Mouse (Mus musculus): ENCODE results near the gene Thyn1. TPM values are rescaled to one million over a fixed set of nuclear protein-coding genes. Genes with fewer than 3 reads are reported as not detected.

Thyn1 gene
- polyA plus RNA-seq, 1 experiment from 2014 or later: 155 TPM

DNA sequence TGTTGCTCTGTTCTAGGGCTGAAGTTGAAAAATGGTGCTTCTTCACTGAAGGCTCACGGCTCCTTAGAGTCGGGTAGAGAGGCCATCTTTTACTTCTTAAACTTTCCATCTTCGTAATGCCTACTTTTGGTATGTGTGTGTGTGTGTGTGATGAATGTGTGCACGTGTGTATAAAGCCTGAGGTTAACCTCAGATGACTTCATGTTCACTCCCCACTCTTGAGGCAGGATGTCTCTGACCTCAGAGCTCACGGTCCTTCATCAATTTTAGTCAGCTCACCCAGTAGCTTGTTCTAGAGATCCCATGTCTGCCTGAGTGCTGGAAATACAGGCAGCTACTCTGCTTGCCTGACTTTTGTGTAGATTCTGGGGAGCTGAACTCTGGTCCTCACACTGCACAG is 44.4 kb downstream of the Thyn1 start:
- H3K4me3 ChIP-seq: no peak overlapping the region
- no peak overlapping the region for H3K4me2 ChIP-seq (replicated peaks)
- no peak overlapping the region for H3K9ac ChIP-seq
- H3K9me3 ChIP-seq: no peaks in the 10 kb centered on the region
- H3K27me3 ChIP-seq: no peaks in the 10 kb centered on the region
- WGBS: 88% methylated on average over 5 of the region's 5 CpGs
- no peaks in the 10 kb centered on the region for H3K4me1 ChIP-seq
- H3K36me3 ChIP-seq: peaks cover 81% of the 10 kb centered on the region
- no peak overlapping the region for H3K27ac ChIP-seq
- no peak for ATAC-seq (ENCODE audit: insufficient number of reproducible peaks, insufficient read depth, low FRiP score, low TSS enrichment)

DNA sequence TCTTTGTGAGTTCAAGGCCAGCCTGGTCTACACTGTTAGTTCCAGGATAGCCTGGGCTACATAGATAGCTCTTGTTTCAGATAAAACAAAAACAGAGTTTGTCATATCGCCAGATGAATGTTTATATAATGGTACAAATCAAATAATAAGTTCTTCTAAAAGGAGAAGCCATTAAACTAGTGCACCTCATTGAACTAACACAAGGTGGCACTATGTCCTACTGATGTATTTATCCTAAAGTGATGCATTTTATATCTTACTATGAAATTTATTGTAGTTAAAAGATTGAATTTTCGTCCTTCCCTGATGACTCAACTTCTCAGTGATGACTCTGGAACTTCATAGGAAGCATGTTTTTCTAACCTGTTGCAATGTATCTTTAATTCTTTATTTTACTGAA is 50.0 kb downstream of the Thyn1 start:
- Histone ChIP-seq H3K4me2 (replicated peaks) (no peak overlapping the region), H3K27ac (no peak overlapping the region), H3K4me1 (no peaks in the 10 kb centered on the region), H3K36me3 (peaks cover 70% of the 10 kb centered on the region), H3K4me3 (no peak overlapping the region), H3K27me3 (no peaks in the 10 kb centered on the region), H3K9me3 (no peaks in the 10 kb centered on the region), H3K9ac (no peak overlapping the region)
- ATAC-seq (ENCODE audit: insufficient number of reproducible peaks, insufficient read depth, low FRiP score, low TSS enrichment): no peak
- WGBS: 91% methylated on average over 2 of the region's 2 CpGs

Other genes starting within 250 kb of the Thyn1 start
- 3.6 and 5.7 TPM in 2 replicates for gene Glb1l2, start 193.2 kb upstream of the Thyn1 start, polyA plus RNA-seq (2016; fragmentation: Nextera tagmentation; extraction: Ambion mirVana)
- not detected in 2 replicates for gene Glb1l3, start 138.8 kb upstream of the Thyn1 start, polyA plus RNA-seq (2016; fragmentation: Nextera tagmentation; extraction: Ambion mirVana)
- not detected in 2 replicates for gene Gm1110, start 76.6 kb upstream of the Thyn1 start, polyA plus RNA-seq (2016; fragmentation: Nextera tagmentation; extraction: Ambion mirVana)
- 45.8 and 49.8 TPM in 2 replicates for gene Acad8, start 144 bp upstream of the Thyn1 start, polyA plus RNA-seq (2016; fragmentation: Nextera tagmentation; extraction: Ambion mirVana)
- gene Vps26b, start 30.4 kb downstream of the Thyn1 start, polyA plus RNA-seq (2016; fragmentation: Nextera tagmentation; extraction: Ambion mirVana): 47.6 and 49.3 TPM in 2 replicates
- gene Ncapd3, start 30.5 kb downstream of the Thyn1 start, polyA plus RNA-seq (2016; fragmentation: Nextera tagmentation; extraction: Ambion mirVana): 33.4 and 35.6 TPM in 2 replicates
- gene Jam3, start 155.7 kb downstream of the Thyn1 start, polyA plus RNA-seq (2016; fragmentation: Nextera tagmentation; extraction: Ambion mirVana): 111 and 120 TPM in 2 replicates

Measured in embryonic facial prominence, embryonic 12.5 days (tissue).